Mouse (Mus musculus): ENCODE results near the gene Zfand5. TPM values are rescaled to one million over a fixed set of nuclear protein-coding genes. Genes with fewer than 3 reads are reported as not detected.

Zfand5 gene
- 576 TPM for polyA plus RNA-seq (2014; fragmentation: Illumina TruSeq; extraction: RNeasy Lipid Tissue Mini Kit (QIAGEN cat#74804); ENCODE audit: low read depth, low replicate concordance)

GRCm38 (mm10) chr19:21271741-21272654 lies at the start of gene Zfand5:
Gene Zfand5, plus strand, starts transcription at chr19:21272278.

Other genes starting within 250 kb of the Zfand5 start
- 33.1 TPM for gene Gda, start 201.2 kb downstream of the Zfand5 start, polyA plus RNA-seq (2014; fragmentation: Illumina TruSeq; extraction: RNeasy Lipid Tissue Mini Kit (QIAGEN cat#74804); ENCODE audit: low read depth, low replicate concordance)

Measured in adrenal gland, adult 10 weeks (tissue).